Mouse (Mus musculus) heart, postnatal 25 days (tissue): ENCODE data around the gene Cxcr5. TPM values are rescaled to one million over a fixed set of nuclear protein-coding genes. Genes with fewer than 3 reads are reported as not detected.
"Not testable (repeated sequence)": the region's sequence is repeated elsewhere in the genome, so short reads cannot be mapped to it uniquely, and the experiment has no call there.

Experiments
- DNase-seq: peaks from one replicate; pipeline ENCODE4 v3.0.0; 2022; ENCODE audit warnings: low spot score
- intact Hi-C: fragments of 180-260 bp; cut with DNase I; formaldehyde crosslinking; loops from one replicate; pipeline ENCODE4 v1.15.1; 2025
- total RNA-seq, 2 experiments: library from RNA; stranded (reverse); gene quantifications; 2 replicates each; pipeline ENCODE4 v1.2.3; 2021

Gene Cxcr5
- total RNA-seq, 2 experiments from 2014 or later = 0.10 to 0.31 TPM

GRCm38 (mm10) chr9:44589095-44589494, 27.4 kb upstream of the Cxcr5 start:
- DNase-seq = no peak
- intact Hi-C loops = no loop called here

GRCm38 (mm10) chr9:44588605-44589004, 26.9 kb upstream of the Cxcr5 start:
- DNase-seq = no peak
- intact Hi-C loops = no loop called here

GRCm38 (mm10) chr9:44587262-44588160, 25.8 kb upstream of the Cxcr5 start:
- intact Hi-C loops = no loop called here
- DNase-seq = no peak

- intact Hi-C loops = no loop called here
- DNase-seq = no peak
These were observed 25.1 kb upstream of the Cxcr5 start for GRCm38 (mm10) chr9:44586640-44587261.

- intact Hi-C loops = no loop called here
- no peak for DNase-seq
These were observed 20.7 kb upstream of the Cxcr5 start for GRCm38 (mm10) chr9:44582390-44582789.

GRCm38 (mm10) chr9:44581423-44581822, 19.7 kb upstream of the Cxcr5 start:
- intact Hi-C loops = no loop called here
- DNase-seq = no peak

- no peak for DNase-seq
- intact Hi-C loops = no loop called here
These were observed 18.4 kb upstream of the Cxcr5 start for GRCm38 (mm10) chr9:44580085-44580484.

GRCm38 (mm10) chr9:44579392-44579791, 17.7 kb upstream of the Cxcr5 start:
- intact Hi-C loops = no loop called here
- DNase-seq = peak; percentile 28

GRCm38 (mm10) chr9:44576046-44576445, 14.4 kb upstream of the Cxcr5 start:
- intact Hi-C loops, DNase-seq: not testable (repeated sequence)

GRCm38 (mm10) chr9:44575095-44575494, 13.4 kb upstream of the Cxcr5 start:
- DNase-seq = no peak
- intact Hi-C loops = no loop called here

- intact Hi-C loops = no loop called here
- no peak for DNase-seq
These were observed 11.6 kb upstream of the Cxcr5 start for GRCm38 (mm10) chr9:44573306-44573705.

- intact Hi-C loops = no loop called here
- no peak for DNase-seq
These were observed 9.3 kb upstream of the Cxcr5 start for GRCm38 (mm10) chr9:44570939-44571382.

- no peak for DNase-seq
- intact Hi-C loops = no loop called here
These were observed 6.4 kb upstream of the Cxcr5 start for GRCm38 (mm10) chr9:44568083-44568455.

- peak; percentile 43 for DNase-seq
- intact Hi-C loops = no loop called here
These were observed 5.8 kb upstream of the Cxcr5 start for GRCm38 (mm10) chr9:44567338-44568082.

GRCm38 (mm10) chr9:44565367-44565766, 3.7 kb upstream of the Cxcr5 start:
- no peak for DNase-seq
- intact Hi-C loops = no loop called here

- intact Hi-C loops = no loop called here
These were observed 1.3 kb upstream of the Cxcr5 start for GRCm38 (mm10) chr9:44562936-44563335.

GRCm38 (mm10) chr9:44552161-44552560, 9.5 kb downstream of the Cxcr5 start:
- intact Hi-C loops = no loop called here
- peak; percentile 12 for DNase-seq

More at GRCm38 (mm10) chr9:44562936-44563335, 1.3 kb upstream of the Cxcr5 start:
- DNase-seq = no peak

- no peak for DNase-seq
- intact Hi-C loops = no loop called here
These were observed 10.5 kb downstream of the Cxcr5 start for GRCm38 (mm10) chr9:44551138-44551537.

GRCm38 (mm10) chr9:44548412-44549152, 13.1 kb downstream of the Cxcr5 start:
- DNase-seq = no peak
- intact Hi-C loops = no loop called here

- intact Hi-C loops = no loop called here
- no peak for DNase-seq
These were observed 16.7 kb downstream of the Cxcr5 start for GRCm38 (mm10) chr9:44544986-44545385.
